Mouse (Mus musculus) naive thymus-derived CD4-positive, alpha-beta T cell, adult 2 months (primary cell): ENCODE results near the gene Kctd2.
A peak's percentile ranks its signal among the peaks of the same experiment; 100 is the strongest.

Experiments used
- DNase-seq: peaks from one replicate; pipeline ENCODE4 v3.0.0-alpha.2; 2011; ENCODE audit warnings: low read depth

The Kctd2 gene

DNA sequence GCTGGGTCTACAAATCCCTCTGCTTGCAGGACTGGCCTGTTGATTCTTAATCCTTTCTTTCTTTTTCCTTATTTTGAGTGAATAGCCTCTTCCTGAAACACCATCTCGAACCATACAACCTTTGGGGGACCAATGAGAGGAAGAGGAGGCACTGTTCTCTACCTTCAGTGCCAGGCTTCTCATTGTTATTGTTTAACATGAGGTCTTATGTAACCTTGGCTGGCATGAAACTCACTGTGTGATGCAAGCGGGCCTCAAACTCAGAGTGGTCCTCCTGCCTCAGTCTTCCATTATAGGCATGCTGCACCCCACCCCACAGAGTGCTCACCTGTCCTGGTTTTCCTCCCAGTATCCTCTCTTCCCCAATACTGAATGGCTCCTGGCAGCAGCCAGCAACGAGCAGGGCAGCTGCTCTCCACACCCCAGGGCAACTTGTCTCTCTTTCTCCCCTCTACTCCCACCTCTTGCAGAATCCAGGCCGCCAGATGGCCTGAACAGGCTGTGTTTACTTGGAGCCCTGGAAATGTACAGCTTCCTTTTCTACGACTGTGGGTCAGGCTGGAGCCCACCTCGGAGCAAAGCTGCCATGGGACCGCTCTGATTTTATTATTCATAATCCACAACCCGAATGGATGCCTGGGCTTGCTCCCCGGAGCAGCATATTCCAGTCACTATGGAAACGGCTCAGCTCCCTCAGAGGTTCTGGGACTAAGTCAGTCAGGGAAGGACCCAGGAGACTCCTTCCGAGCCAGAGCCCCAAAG, 19.1 kb upstream of the Kctd2 start:
- DNase-seq: no peak

DNA sequence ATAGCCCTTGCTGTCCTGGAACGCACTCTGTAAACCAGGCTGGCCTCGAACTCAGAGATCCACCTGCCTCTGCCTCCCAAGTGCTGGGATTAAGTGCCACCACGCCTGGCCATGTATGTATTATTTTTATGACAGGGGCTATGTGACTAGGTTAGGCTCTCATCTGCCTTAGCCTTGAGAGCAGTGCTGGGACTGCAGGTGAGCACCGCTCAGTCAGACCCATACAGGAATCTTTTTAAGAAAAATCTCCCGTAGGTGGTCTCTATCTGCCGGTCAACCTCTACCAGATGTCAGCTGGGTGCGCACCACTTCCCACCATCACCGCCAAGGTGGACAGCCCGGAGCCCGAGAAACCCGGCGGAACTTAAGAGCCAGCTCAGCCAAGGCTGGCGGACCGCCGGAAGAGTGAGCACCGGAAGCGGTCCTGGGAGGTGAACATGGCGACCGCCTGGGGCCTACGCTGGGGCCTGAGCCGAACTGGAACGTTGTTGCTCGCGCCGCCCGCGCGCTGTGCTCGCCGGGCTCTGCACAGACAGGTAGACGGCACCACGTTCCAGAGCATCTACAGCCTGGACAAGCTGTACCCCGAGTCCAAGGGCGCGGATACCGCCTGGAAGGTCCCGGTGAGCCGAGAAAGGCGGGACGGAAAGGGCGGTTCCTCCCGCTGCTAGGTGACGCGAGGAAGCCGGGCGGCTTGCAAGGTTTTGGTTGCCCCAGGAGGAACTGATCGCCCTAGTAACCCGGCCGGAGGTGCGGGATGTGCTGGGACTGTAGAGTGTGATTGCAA, 16.4 kb upstream of the Kctd2 start, which contains the start of gene Mrpl58:
Gene Mrpl58 (plus strand): TSS at position 415 of the 787 bp plus-strand sequence.
- peak; percentile 87 for DNase-seq

DNA sequence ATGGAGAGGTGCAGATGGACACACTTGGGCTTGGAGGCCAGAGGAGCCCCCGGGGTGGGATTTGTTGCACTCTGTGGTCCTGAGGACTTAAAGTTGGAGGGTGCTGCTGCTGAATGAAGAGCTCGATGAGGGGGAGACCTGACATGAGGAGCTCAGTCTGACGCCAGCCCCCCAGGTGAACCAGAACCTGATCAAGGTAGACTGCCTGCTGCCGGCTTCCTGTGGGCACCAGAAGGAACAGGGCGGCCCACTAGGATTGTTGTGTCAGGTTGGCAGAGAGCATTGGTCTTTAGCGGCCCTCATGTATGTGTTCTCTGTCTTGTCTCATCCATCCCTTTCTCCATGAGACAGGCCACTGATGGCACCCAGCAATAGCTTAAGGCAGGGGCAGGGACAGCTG, 14.2 kb upstream of the Kctd2 start:
- no peak for DNase-seq

DNA sequence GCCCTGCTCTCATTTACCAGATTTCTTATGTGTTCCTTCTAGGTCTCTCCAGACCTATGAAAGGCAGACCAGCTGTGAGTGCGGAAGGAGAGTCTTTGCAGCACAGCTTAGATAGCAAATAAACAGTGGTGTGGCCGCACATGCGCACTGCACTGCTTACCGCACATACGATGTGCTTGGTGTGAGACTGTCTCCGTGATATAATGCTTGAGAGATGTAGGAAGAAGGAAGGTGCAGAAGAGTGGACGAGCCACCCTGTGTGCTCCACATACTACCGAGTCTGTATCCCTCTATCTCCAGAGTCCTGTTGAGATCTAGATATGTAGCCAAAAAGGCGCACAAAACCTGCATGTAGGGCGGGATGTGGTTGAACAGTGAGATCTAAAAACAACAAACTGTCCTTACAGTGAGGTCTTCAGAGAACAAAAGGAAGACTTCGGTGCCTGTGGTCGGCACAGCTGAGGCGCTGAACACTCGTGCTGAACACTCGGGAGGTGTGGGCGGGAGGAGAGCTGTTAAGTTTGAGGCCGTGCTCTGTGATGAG, 13.0 kb upstream of the Kctd2 start:
- DNase-seq: peak; percentile 92

DNA sequence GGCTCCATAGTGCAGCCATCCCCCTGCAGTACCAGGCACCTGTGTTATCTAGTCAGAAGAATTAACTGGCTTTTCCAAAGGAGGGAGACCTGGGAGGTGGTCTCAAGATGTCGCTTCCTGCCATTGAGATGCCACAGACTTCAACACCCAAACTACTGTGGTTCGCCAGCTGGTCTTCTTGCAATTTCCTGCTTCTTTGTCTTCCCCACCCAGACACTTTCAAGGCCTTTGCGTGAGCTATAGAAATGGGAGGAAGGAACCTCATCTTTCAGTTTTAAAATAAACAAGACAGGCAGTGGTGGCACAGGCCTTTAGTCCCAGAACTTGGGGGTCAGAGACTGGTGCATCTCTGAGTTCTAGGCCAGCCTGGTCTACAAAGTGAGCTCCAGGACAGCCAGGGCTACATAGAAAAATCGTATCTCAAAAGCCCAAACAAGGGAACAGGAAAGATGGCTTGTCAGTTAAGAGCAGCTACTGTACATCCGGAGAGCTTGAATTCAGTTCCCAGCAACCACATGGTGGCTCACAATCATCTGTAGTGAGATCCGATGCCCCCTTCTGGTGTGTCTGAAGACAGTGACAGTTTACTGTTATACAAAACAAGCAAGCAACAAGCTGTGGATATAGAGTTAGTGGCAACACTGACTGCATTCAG, 11.5 kb upstream of the Kctd2 start:
- DNase-seq: peak; percentile 75

DNA sequence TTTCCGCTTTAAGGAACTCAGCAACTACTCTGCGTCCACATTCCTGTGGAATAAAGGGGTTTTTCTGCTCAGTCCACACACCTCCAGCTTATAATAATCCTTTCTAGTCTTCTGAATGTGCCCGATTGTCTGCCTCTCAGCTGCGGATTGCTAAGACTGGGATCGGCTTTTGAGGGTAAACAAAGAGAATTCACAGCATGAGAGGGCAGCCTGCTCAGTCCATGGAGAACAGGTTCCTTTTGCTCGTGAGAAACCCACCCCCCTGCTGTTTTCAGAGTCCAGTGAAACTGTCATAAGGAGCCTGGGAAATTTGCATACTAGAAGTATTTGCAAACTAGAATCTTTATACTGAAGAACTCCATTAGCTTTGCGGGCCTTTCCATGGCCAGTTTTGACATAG, 10.4 kb upstream of the Kctd2 start:
- no peak for DNase-seq

DNA sequence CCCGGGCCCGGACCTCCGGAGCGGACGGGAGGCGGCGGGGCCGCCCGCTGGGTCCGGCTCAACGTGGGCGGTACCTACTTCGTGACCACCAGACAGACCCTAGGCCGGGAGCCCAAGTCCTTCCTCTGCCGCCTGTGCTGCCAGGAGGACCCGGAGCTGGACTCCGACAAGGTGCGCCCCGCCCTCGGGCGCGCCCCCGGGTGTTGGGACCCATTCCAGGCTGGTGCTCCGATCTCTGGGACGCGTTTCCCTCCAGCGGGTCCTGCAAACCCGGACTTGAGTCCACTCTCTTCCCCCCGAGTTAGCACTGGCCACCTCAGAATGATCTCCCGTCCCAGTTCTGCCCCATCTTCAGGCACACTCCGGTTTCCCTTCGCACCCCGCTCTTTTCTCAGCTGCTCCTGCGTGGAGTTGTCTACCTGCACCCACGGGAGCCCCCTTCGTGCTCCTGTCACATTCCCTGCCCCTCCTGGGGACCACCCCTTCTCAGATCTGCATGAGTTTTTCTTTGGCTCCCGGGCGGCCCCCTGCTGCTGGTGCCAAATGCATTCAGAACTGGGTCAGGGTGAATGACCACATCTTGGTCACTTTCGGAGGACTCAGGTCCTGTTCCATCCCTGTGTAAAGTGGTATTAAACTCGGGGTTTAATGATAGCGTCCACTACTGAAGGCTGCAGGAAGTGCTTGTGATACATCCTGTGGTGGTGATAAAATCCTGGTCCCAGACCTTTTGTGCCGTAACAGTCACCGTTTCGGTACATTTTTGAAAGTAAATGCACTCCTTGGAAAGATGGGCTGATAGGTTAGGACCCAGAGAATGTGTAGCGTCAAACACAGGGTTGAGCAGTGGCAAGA, 635 bp downstream of the Kctd2 start:
- DNase-seq: peak; percentile 54

DNA sequence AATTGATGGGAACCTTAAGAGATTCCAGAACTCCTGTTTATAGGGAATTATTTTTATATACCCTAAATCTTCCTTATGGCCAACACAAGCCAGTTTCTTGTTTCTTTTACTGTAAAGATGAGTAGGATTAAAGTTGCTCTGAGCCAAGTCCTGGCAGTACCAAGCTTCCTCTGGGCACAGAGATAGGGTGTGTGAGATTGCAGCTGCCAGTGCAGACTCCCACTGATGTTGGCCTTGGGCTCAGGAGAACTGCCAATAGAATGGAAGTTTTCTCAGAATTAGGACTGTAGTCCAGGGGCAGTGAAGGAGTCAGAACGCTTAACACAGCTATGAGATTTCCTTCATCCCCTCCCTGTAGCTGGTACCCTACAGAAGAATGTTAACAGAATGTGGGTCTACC, 1.4 kb downstream of the Kctd2 start:
- DNase-seq: no peak

DNA sequence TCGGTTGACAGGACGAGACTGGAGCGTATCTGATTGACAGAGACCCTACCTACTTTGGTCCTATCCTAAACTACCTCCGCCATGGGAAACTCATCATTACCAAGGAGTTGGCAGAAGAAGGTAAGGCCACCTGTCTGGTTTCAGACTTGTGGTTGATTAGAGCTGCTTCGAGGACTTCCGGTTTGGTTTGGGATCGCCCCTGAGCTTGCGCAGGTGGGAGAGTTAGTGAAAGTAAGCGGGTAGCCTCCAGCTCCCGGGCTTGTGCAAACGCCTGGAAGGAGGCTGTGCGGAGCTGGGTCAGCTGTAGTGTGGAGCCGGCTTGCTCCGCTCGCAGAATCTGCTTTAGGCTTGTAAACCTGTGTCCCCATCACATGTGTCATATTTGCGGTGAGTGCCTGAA, 2.0 kb downstream of the Kctd2 start:
- DNase-seq: no peak

DNA sequence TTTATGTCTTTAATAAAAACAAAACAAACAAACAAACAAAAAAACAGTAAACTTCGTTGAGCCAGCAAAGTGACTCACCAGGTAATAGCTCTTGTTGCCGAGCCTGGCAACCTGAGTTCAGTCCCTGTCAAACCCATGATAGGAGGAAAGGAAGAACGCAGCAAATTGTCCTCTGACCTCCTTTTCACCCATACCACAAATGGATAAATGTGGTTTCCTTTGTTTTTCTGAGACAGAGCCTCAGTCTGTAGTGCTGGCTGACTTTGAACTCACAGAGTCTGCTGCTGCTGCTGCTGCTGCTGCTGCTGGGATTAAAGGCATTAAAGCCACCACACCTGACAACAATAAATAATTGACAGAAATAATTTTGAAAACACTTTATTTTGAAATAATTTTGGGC, 3.2 kb downstream of the Kctd2 start:
- peak; percentile 72 for DNase-seq

DNA sequence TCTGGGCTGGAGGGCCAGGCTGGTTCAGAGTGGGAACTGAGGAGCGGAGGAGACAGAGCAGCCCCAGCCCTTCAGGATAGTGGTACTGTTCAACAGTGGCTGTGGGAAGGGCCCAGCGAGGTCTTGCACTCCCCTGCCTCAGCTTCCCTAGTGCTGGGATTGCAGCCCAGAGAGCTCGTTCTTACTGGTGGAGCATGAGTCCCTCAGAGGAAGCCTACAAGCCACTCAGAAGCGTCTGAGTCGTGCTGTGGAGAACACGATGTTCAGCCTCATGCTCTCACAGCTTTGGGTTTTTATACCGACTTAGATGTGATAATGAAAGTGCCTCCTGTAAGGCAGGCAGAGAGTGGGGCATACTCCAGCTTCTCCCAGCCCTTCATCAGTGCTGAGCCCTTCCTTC, 4.7 kb downstream of the Kctd2 start:
- DNase-seq: no peak

DNA sequence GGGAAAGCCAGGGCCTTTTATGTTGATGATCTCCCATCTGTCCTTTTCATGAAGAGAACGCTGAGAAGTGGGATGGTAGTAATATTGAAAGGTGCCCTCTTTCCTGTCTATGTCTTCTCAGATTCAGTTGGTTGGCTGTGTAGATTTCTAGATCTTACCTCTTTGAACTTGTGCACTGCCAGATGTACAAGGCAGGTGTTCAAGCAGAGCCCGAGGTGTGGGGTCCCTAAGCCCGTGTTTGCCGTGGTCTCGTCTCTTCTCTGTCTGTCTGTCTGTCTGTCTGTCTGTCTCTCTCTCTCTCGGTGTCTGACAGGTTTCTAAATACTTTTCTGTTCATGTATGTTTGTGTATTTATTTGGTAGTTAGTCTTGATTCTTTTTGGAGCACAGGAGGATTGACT, 5.7 kb downstream of the Kctd2 start:
- no peak for DNase-seq

DNA sequence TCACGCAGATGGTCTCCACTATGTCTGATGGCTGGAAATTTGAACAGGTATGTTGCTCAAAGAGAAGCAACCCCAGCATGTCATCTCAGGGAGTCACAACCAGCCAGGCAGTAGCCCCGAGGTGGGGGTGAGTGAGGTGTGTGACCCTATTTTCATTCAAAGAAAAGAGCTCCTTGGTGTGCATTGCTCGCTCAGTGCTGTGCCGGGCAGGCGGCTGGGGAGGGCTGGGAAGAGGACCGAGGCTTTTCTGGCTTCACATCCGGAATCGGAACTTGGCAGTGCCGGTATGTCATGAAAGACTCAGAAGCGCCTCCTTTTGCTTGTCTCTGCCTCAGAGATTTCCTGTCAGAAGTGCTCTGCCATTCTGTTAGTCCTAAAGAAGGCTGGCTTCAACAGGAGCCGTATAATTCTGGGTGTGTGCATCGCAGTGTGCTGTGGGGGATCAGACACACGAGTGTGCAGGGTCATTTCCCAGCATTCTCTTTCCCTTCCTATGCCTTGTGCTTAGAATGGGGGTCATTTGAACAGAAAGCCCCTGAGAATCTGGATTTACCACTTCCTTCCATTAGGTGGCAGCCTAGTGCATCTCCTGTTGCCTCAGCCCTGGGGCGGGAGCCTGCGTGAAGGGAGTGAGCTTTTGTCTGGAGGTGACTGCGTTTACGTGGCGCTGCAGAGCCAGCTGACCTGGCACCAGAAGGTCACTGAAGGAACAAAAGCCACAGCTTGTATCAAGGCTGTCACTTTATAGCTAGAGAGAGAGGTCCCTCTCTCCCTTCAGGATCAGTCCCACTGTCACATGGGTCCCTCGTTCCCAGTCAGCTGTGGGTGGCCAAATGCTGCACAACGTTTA, 7.8 kb downstream of the Kctd2 start:
- DNase-seq: peak; percentile 91

DNA sequence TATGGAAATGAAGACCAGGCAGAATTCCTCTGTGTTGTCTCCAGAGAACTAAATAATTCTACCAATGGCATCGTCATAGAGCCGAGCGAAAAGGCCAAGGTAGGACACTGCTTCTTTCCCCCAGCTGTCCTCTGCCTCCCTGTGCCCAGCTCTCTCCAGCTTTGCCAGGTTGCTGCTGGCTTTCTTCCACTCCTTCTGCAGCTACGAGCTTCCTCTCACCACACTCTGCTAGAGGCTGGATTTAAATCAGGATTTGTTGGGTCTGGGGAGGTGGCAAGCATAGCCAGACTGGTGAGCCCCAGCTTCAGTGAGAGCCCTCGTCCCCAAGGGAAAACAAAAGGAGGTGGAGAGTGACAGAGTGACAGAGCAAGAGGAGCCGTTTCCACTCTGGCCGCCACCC, 9.4 kb downstream of the Kctd2 start:
- DNase-seq: no peak

DNA sequence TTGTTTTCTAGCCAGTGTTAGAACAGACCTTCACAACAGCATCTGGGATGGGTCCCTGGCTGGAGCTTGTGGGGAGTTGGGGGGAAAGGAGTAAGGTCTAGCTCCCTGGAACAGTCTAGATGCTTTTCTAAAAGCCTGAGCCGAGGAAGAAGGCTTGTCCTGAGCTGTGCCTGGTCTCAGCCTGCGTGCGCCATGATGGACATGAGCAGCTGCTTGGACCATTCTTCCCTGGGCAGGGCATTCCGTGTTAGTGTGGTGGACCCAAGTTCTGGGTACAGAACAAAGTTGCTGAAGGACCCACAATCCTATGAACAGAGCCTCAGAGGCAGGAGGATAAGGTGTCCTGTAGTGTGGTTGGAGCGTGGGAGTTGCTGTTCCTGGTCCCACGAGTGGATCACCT, 10.6 kb downstream of the Kctd2 start:
- DNase-seq: no peak

DNA sequence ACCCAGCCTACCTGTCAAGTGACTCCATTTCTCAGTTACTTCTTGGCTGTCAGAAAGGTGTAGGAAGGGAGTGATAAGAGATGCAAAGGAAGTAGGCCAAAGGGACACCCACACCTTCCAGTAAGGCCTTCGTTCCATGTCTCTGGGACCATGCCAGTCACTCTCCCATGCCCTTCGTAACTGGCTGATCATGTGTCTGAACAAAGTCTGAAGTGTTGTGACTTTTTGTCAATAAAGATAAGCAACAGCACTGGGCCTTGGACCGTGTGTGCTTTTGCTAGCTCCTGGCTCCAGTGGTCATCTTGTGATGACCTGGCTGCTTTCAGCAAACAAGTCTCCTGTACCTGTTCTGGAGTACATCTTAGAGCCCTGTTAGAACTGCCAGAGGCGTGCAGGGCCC, 12.9 kb downstream of the Kctd2 start:
- DNase-seq: no peak

DNA sequence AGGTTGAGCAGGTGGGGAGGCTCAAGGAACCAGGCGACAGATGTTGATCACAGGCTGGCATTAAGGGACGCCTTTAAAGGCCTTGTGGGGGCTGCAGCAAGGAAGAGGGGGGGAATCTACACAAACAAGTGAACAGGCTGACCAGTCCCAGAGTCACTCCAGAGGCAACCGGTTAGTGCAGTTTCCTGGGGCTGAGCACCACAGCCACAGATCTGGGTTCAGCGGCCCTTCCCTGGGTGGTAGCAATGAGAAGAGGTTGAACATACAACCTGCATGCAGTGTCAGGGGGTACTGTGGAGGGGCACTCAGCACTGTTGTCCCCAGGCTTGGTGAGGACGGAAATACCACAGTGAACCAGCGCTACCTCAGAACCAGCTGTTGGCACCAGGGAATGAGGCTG, 13.4 kb downstream of the Kctd2 start:
- no peak for DNase-seq

DNA sequence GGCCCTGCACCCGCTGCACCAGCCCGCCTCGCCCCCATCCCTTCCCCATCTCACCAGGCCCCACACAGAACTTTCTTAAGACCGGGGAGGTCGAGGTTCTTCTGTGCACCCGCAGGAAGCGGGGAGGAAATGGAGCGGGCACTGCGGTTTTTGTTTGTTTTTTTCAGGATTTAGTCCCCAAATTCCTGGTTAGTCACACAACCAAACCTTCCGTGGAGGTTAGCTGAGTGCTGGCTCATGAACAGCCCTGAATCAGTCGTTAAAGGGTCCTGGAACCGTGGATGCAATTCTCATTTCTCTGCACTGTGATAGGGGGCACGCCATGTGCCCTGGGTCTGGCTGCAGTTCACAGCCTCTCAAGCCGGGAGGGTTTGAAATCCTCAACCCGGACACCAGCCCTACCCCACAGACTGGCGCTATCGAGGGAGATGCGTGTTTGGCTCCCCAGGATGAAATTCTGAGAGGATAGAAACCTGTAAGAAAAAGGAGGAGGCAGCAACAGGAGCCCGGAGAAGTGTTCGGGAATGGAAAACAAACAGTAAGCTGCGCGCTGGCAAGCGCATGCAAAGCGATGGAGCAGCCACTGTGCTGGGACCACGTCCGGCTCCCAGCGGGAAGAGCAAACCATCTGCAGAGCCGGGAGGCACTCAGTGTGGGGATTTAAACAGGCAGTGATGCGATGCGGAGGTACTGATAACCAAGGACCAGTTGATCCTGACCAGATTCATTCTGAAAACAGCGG, 15.8 kb downstream of the Kctd2 start:
- no peak for DNase-seq

DNA sequence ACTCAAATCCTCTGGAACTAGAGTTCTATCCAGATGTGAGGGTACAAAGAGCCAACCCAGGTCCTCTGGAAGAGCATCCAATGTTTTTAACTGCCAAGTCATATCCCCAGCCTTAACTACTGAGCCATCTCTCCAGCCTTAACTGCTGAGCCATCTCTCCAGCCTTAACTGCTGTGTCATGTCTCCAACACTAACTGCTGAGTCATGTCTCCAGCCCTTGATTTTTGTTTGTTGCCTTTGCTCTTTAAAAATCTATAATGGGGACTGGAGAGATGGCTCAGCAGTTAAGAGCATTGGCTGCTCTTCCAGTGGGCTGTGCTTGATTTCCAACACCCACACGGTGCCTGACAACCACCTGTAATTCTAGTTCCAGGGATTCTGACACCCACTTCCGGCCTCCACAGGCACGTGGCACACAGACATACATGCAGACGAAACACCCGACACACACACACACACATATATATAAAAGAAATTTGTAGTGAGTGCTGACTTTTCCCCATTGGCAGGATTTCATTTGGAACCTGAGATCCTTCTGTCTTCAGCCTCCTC, 17.7 kb downstream of the Kctd2 start:
- no peak for DNase-seq

DNA sequence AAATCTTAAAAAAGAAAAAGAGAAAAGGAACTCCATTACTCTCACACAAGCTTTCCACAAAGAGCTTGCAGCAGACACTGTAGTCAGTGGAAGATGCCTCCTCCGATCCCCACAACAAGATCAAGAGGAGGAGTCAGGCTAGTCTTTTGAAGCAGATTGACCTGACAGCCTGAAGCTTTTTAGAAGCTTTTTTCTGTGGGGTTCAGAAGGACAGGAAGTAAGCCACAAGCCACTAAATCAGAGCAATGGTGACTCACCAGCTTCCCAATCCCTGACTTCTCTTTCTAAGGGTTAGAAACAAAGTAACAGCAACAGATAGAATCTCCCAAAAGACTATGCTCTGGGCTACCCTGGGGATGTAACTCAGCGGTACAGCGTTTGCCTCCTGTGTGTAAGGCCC, 19.4 kb downstream of the Kctd2 start:
- no peak for DNase-seq
